Mouse (Mus musculus): ENCODE results near the gene Max. TPM values are rescaled to one million over a fixed set of nuclear protein-coding genes. Genes with fewer than 3 reads are reported as not detected.

Gene Max
- total RNA-seq (2014; rRNA removed; ENCODE audit: low replicate concordance) (26.8 and 37.8 TPM in 2 replicates), polyA plus RNA-seq (2015; fragmentation: Nextera tagmentation; extraction: Ambion mirVana) (5.9 and 8.4 TPM in 2 replicates)

- Histone ChIP-seq H3K9me3 (replicated peaks; ENCODE audit: control insufficient read depth, low read length) (no peaks in the 10 kb centered on the region), H3K36me3 (replicated peaks; ENCODE audit: control insufficient read depth, insufficient read depth, low read length) (peaks cover 5% of the 10 kb centered on the region; the same call in 1 of the 2 replicates), H3K27me3 (ENCODE audit: control insufficient read depth, insufficient read depth, low read length) (no peaks in the 10 kb centered on the region), H3K9ac (replicated peaks; ENCODE audit: low read depth, low read length) (peak within 1 kb of the TSS; percentile 96), H3K27ac (ENCODE audit: low read depth) (peak within 1 kb of the TSS; percentile 90), H3K4me1 (ENCODE audit: control insufficient read depth, insufficient read depth) (peaks cover 6% of the 10 kb centered on the region), H3K4me2 (ENCODE audit: low read depth, low read length) (peak within 1 kb of the TSS; percentile 93), H3K4me3 (ENCODE audit: low read depth, low read length) (peak within 1 kb of the TSS; percentile 98)
- DNase-seq (ENCODE audit: low spot score) (peak; percentile 100), ATAC-seq (ENCODE audit: insufficient read depth, low read depth) (peak; percentile 96)
- TF ChIP-seq CTCF (IDR thresholded peaks at IDR 0.05; ENCODE audit: low read depth) (0 out of 2 replicates have a peak, but pooled peaks have one; percentile 3), EP300 (IDR thresholded peaks at IDR 0.05; ENCODE audit: low read depth) (peak; percentile 59)
- under 1% methylated on average over 68 of the region's 73 CpGs for WGBS
Observed at GRCm38 (mm10) chr12:76961932-76962891, at the start of gene Max. Gene Max, minus strand, starts transcription at chr12:76962201.

- Histone ChIP-seq H3K4me2 (ENCODE audit: low read depth, low read length) (no peak overlapping the region), H3K4me1 (ENCODE audit: control insufficient read depth, insufficient read depth) (no peaks in the 10 kb centered on the region), H3K36me3 (replicated peaks; ENCODE audit: control insufficient read depth, insufficient read depth, low read length) (no peaks in the 10 kb centered on the region), H3K9me3 (replicated peaks; ENCODE audit: control insufficient read depth, low read length) (no peaks in the 10 kb centered on the region), H3K4me3 (ENCODE audit: low read depth, low read length) (no peak overlapping the region), H3K9ac (replicated peaks; ENCODE audit: low read depth, low read length) (no peak overlapping the region), H3K27ac (ENCODE audit: low read depth) (no peak overlapping the region), H3K27me3 (ENCODE audit: control insufficient read depth, insufficient read depth, low read length) (no peaks in the 10 kb centered on the region)
- no peak for ATAC-seq (ENCODE audit: insufficient read depth, low read depth)
- 40% methylated on average over 6 of the region's 6 CpGs for WGBS
- no peak for DNase-seq (ENCODE audit: low spot score)
- TF ChIP-seq EP300 (IDR thresholded peaks at IDR 0.05; ENCODE audit: low read depth), result no peak
- TF ChIP-seq CTCF (IDR thresholded peaks at IDR 0.05; ENCODE audit: low read depth), result peak; percentile 25
Observed at GRCm38 (mm10) chr12:77011092-77011720, 49.2 kb upstream of the Max start.

DNA sequence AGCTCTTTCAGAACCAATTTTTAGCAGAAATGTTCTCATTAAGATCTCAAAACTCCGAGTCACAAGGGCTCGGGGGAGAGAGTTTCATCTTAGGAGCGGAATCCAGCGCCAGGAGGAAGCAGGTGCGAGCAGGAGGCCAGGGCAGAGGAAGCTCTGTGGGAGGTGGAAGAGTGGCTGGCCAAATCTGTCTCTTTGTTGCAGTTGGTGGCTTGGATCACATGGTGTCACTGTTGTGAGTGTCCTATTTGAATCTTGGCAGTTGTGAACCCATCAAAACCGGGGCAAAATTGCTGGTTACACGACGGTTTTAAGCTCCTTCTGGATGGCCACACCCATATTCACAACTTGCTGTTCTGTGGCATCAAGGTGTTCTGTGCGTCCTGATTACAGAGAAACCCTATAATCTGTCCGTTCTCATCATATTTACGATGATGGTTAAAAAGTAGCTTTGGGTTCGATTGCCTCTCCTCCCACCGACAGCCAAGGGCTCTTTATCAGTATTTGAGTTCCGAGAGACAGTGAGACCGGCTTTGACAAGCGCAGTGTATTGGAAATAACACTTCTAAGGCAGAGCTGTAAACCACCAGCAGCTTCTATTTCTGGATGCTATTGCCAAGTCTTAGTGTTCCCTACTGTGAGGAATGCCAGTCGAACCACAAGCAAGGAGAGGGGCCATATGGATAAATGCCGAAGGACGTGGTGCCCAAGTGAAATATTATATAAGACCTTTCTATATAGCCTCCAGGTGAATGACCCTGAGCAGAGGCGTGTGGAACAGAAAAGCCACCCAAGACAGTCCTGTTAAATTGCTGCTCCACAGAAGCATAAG lies 47.4 kb upstream of the Max start:
- H3K27me3 ChIP-seq (ENCODE audit: control insufficient read depth, insufficient read depth, low read length), result no peaks in the 10 kb centered on the region
- 36% methylated on average over 20 of the region's 20 CpGs for WGBS
- TF ChIP-seq CTCF (IDR thresholded peaks at IDR 0.05; ENCODE audit: low read depth), result peak; percentile 31; the same call in 1 of the 2 replicates
- no peak for TF ChIP-seq EP300 (IDR thresholded peaks at IDR 0.05; ENCODE audit: low read depth)

DNA sequence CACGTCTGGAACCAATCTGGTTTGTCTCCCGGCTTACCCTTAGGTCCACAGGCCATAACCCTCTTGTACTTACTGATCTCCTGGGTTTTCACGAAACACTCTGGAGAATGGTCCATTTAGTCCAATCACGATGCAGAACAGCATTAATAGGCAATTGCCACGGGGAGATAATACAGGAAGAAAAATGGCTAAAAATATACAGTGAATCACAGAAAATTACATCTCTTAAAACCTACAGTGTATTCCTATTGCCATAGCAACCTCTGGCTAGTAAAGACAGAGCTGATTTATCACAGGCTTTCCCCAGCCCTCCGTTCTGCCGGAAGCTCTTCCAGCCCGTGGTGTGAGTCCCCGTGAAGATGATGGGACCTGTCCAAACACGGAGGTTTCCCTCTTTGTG lies 42.9 kb upstream of the Max start:
- Histone ChIP-seq H3K4me3 (ENCODE audit: low read depth, low read length) (no peak overlapping the region), H3K4me2 (ENCODE audit: low read depth, low read length) (no peak overlapping the region)
- WGBS, result 53% methylated on average over 10 of the region's 10 CpGs

More for the DNA sequence above, 47.4 kb upstream of the Max start:
- Histone ChIP-seq H3K4me1 (ENCODE audit: control insufficient read depth, insufficient read depth) (no peaks in the 10 kb centered on the region), H3K4me2 (ENCODE audit: low read depth, low read length) (0 out of 2 replicates have a peak overlapping the region, but pooled peaks have one; percentile 9), H3K36me3 (replicated peaks; ENCODE audit: control insufficient read depth, insufficient read depth, low read length) (no peaks in the 10 kb centered on the region), H3K27ac (ENCODE audit: low read depth) (no peak overlapping the region), H3K4me3 (ENCODE audit: low read depth, low read length) (no peak overlapping the region), H3K9ac (replicated peaks; ENCODE audit: low read depth, low read length) (no peak overlapping the region), H3K9me3 (replicated peaks; ENCODE audit: control insufficient read depth, low read length) (no peaks in the 10 kb centered on the region)
- ATAC-seq (ENCODE audit: insufficient read depth, low read depth), result 0 out of 2 replicates have a peak, but pooled peaks have one; percentile 14
- DNase-seq (ENCODE audit: low spot score), result peak; percentile 23

More for the DNA sequence above, 42.9 kb upstream of the Max start:
- Histone ChIP-seq H3K36me3 (replicated peaks; ENCODE audit: control insufficient read depth, insufficient read depth, low read length) (no peaks in the 10 kb centered on the region), H3K27ac (ENCODE audit: low read depth) (no peak overlapping the region), H3K27me3 (ENCODE audit: control insufficient read depth, insufficient read depth, low read length) (no peaks in the 10 kb centered on the region), H3K9me3 (replicated peaks; ENCODE audit: control insufficient read depth, low read length) (no peaks in the 10 kb centered on the region), H3K4me1 (ENCODE audit: control insufficient read depth, insufficient read depth) (no peaks in the 10 kb centered on the region), H3K9ac (replicated peaks; ENCODE audit: low read depth, low read length) (no peak overlapping the region)
- no peak for DNase-seq (ENCODE audit: low spot score)
- no peak for ATAC-seq (ENCODE audit: insufficient read depth, low read depth)
- no peak for TF ChIP-seq EP300 (IDR thresholded peaks at IDR 0.05; ENCODE audit: low read depth)
- TF ChIP-seq CTCF (IDR thresholded peaks at IDR 0.05; ENCODE audit: low read depth), result no peak

All from heart, postnatal 0 days (tissue).